Mouse (Mus musculus) retina, adult 2 months (tissue): Measurements from ENCODE around the gene Slc16a11.

ENCODE experiments used
- DNase-seq: peaks from one replicate; pipeline ENCODE4 v3.0.0-alpha.2; 2012; ENCODE audit warnings: low read depth, low spot score

The Slc16a11 gene

GRCm38 (mm10) chr11:70251853-70252252 is 39.3 kb downstream of the Slc16a11 start:
- no peak for DNase-seq

GRCm38 (mm10) chr11:70254337-70254736 is 41.8 kb downstream of the Slc16a11 start:
- DNase-seq, result no peak

GRCm38 (mm10) chr11:70254931-70255531 is 42.5 kb downstream of the Slc16a11 start, which contains the start of gene Alox12:
Gene Alox12, minus strand, starts transcription at chr11:70255353.
- DNase-seq, result no peak

- no peak for DNase-seq
Observed at GRCm38 (mm10) chr11:70259035-70259434, 46.5 kb downstream of the Slc16a11 start.

- no peak for DNase-seq
Observed at GRCm38 (mm10) chr11:70265252-70265651, 52.7 kb downstream of the Slc16a11 start.

GRCm38 (mm10) chr11:70265819-70266218 is 53.3 kb downstream of the Slc16a11 start:
- DNase-seq, result no peak
